Mouse (Mus musculus): ENCODE data around the gene Srgap2. TPM values are rescaled to one million over a fixed set of nuclear protein-coding genes. Genes with fewer than 3 reads are reported as not detected.
A peak's percentile ranks its signal among the peaks of the same experiment; 100 is the strongest.

Gene Srgap2
- polyA plus RNA-seq, 3 experiments from 2014 or later: 27.3 to 33.0 (median 30.0) TPM

DNA sequence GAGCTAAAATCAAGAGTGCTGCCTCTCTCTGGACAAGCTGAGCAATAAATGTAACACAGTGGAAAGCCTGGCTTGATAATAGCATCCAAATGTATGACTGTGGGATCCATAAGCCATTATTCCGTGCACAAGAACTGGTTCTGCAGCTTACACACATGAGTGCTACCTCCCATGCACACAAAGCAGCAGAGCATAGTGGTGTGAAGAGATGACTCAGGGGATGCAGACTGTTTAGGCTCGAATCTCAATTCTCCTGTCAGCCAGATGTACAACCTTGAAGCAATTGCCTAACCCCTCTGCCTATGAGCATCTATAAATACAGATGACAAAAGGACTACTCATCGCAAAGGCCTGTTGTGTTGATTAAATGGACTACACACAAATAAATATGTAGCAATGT, 126.3 kb downstream of the Srgap2 start:
- ATAC-seq: no peak

DNA sequence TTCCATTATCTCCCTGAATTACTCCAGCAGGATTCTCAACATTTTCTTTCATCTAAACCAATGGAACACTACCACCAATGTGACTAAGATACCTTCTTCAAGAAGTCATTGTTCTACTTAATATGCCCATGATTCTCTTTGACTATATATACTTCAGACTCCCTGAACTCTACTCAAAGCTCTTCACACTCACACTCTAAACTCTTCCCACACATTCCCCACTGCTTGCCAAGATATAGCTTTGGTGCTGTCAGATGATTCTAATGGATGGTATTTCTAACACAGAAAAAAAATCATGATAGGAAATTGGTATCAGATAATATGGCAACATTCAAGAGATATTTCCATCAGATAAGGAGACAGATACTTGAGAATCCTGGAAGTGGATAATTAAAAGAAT, 129.0 kb downstream of the Srgap2 start:
- ATAC-seq: no peak

GRCm38 (mm10) chr1:131384406-131384805, 142.7 kb downstream of the Srgap2 start:
- peak; percentile 99 for ATAC-seq

GRCm38 (mm10) chr1:131382184-131382583, 145.0 kb downstream of the Srgap2 start:
- no peak for ATAC-seq

- ATAC-seq: no peak
Measured at GRCm38 (mm10) chr1:131380254-131380653, 146.9 kb downstream of the Srgap2 start.

GRCm38 (mm10) chr1:131378914-131379474, 148.2 kb downstream of the Srgap2 start:
- peak; percentile 43 for ATAC-seq

DNA sequence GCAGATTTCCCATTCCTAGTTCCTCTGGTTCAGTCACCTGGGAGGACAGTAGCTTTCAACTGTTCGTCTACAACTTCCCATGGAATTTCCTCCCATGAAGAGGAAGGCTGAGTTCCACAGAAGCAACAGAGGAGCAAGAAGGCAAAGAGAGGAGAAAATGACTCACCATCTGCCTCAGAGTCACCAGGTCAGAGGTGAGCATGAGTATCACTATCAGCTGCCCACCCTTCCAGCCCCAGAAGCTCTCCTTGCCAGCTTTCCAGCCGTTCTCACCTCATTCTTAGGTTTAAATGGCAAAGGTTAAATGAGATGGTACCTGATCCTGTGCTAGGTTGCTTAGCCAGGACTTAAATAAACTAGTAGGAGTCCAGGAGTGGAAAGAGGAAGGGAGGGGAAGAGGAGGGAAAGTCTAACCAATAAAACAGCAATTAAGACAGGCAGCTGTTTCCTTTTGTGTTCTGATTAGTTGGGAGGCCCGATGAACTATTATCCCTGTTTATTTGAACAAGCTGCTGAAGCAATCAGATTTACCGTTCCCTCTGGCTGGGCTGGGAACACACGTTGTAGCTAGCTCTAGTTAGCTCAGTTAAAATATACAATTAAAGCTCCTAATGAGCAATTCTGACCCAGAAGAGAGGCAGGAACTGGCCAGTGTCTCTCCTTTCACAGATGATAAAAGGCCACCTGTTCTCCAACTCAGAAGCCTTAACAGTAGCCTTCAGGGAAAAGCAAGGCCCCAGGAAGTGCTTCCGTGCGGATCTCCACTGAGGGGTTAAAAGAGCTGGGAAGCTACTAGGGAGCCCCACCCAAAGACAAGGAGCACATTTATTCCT, 148.9 kb downstream of the Srgap2 start:
- ATAC-seq: no peak

DNA sequence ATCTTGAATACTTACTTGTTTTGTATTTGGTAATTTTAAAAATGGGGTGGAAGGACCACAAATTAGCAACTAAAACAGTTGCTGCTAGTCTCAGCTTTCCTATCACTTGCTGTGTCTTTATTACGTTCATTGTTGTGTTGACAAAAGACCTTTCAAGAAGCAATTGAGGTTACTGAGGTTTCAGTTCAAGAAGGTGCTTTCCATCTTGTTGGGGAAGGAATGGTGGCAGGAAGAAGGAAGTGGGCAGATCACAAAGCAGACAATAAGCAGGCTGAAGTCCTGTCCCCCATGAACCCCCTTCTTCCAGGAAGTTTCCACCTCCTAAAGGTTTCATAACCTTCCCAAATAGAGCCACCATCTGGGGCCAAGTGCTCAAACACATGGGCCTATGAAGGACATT, 161.3 kb downstream of the Srgap2 start:
- ATAC-seq: peak; percentile 94

- ATAC-seq: no peak
Measured at GRCm38 (mm10) chr1:131364432-131364831, 162.7 kb downstream of the Srgap2 start.

GRCm38 (mm10) chr1:131363887-131364286, 163.3 kb downstream of the Srgap2 start:
- ATAC-seq: no peak

GRCm38 (mm10) chr1:131362089-131362488, 165.1 kb downstream of the Srgap2 start:
- no peak for ATAC-seq

- no peak for ATAC-seq
Measured at GRCm38 (mm10) chr1:131360800-131361199, 166.4 kb downstream of the Srgap2 start.

GRCm38 (mm10) chr1:131359609-131360008, 167.5 kb downstream of the Srgap2 start:
- no peak for ATAC-seq

GRCm38 (mm10) chr1:131357213-131357612, 169.9 kb downstream of the Srgap2 start:
- no peak for ATAC-seq

DNA sequence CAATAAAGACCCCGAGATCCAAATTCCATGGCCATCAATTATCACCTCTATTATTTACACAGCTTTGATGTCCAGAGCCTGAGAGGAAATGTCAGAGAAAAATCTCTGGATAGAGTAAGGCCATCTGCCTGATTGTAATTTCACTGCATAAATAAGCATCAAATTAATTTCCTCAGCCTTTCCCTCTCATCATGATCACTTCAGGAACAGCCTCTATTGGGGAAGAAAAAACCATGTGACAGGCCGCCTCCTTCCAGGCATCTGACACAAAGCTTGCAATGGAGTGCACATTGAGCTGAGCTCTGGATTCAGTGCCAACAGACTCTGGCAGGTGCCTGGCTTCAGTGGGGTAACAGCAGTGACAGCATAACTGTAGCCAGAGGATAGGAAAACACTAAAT, 175.7 kb downstream of the Srgap2 start:
- no peak for ATAC-seq

- no peak for ATAC-seq
Measured at GRCm38 (mm10) chr1:131349993-131350510, 177.1 kb downstream of the Srgap2 start.

GRCm38 (mm10) chr1:131347708-131348107, 179.4 kb downstream of the Srgap2 start:
- ATAC-seq: peak; percentile 21

DNA sequence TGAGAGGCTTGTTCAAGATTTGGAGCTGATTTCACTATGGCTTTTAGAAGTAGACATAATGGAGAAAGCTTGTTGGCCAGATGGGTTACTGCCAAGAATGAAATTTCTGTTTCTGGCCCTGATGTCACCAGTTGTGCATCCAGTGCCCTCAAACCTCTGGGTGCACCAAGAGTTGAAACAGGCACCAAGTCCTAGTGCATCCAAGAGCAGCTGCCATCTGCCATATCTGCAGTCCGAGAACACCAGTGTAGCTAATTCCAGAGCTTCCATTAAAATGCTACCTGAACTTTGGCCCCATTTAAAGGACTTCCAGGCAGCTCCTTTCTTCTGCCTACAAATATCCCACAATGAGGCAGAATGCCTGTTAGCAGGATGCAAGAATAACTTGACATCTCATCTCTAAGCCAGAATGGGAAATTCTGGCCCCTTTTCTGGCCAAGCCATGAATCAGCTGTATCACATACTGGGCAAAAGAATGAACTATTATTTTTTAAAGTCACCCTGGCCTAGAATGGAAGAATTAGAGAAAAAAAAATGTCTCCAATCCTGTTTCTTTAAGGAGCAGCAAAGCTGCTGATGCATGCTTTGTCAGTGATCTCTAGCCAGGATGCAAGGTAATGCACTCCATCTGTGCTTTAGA, 180.1 kb downstream of the Srgap2 start:
- ATAC-seq: no peak

- ATAC-seq: no peak
Measured at GRCm38 (mm10) chr1:131345422-131346419, 181.4 kb downstream of the Srgap2 start.

DNA sequence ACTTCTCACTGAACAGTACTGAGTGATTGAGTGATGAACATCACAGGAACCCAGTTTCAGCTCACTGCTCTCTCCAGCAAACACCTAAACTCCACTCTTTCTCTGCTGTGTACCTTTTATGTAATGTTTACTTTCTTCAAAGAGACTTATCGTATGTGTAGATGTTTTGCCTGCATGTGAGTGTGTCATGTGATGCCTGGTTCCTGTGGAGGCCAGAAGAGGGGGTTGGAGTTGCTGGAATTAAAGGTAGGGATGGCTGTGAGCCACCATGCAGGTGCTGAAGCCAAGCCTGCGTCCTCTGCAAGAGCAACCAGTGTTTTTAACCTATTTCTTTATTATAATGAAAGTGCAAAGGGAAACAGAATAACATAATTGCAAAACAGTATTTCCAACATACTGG, 182.5 kb downstream of the Srgap2 start:
- no peak for ATAC-seq

DNA sequence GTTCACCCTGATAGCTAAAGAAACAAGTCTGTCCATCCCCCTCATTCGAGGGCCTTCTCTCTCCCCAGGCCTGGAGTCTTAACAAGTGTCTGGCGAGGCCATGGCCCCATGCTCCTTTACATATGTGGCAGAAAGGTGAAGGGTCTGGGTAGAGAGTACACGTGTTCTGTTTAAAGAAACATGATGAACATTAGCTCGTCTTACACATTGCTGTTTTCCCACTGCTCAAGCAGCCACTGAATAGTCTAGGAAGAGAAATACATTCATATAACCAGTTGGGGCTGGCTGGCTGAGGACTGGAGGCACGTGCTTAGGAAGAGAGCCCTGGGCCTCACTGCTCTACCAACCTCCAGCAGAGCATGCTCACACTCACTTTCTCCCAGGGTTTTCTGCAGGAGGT, 191.1 kb downstream of the Srgap2 start:
- no peak for ATAC-seq

GRCm38 (mm10) chr1:131335604-131336003, 191.5 kb downstream of the Srgap2 start:
- no peak for ATAC-seq

Data from inflammation-experienced regulatory T-cells, adult 6 months (primary cell).